Mouse (Mus musculus): ENCODE results near the gene Zfp688. TPM values are rescaled to one million over a fixed set of nuclear protein-coding genes. Genes with fewer than 3 reads are reported as not detected.
A peak's percentile ranks its signal among the peaks of the same experiment; 100 is the strongest.
"Not testable (repeated sequence)": the region's sequence is repeated elsewhere in the genome, so short reads cannot be mapped to it uniquely, and the experiment has no call there.

The Zfp688 gene
- total and polyA plus RNA-seq, 2 experiments: 3.0 to 8.5 TPM

GRCm38 (mm10) chr7:127375271-127376245, 46.3 kb downstream of the Zfp688 start, which contains the start of gene Zfp747:
Zfp747 (minus strand) TSS chr7:127376050.
- H3K4me1 ChIP-seq (ENCODE audit: control insufficient read depth, insufficient read depth, low read length); H3K79me2 ChIP-seq (ENCODE audit: control insufficient read depth, insufficient read depth, low read length); H3K27me3 ChIP-seq (ENCODE audit: control insufficient read depth, insufficient read depth, low read length); H3K36me3 ChIP-seq (ENCODE audit: control insufficient read depth, insufficient read depth, low read length): not testable (repeated sequence)
- under 1% methylated on average over 49 of the region's 49 CpGs for WGBS
- peak within 1 kb of the TSS; percentile 97 for H3K9ac ChIP-seq (ENCODE audit: low read depth, low read length)
- H3K4me3 ChIP-seq (ENCODE audit: insufficient read depth, low read depth, low read length): peak within 1 kb of the TSS; percentile 99
- peak; percentile 92 for DNase-seq (ENCODE audit: extremely low read depth, low read depth, low spot score)
- TF ChIP-seq POLR2A (IDR thresholded peaks at IDR 0.05; ENCODE audit: extremely low read depth, insufficient read depth, low read length) (0 out of 2 replicates have a peak, but pooled peaks have one; percentile 28), CTCF (IDR thresholded peaks at IDR 0.05; ENCODE audit: low read depth, low read length) (peak; percentile 63)
- peak within 1 kb of the TSS; percentile 89 for H3K27ac ChIP-seq (replicated peaks; ENCODE audit: insufficient read depth, low read depth, low read length)

DNA sequence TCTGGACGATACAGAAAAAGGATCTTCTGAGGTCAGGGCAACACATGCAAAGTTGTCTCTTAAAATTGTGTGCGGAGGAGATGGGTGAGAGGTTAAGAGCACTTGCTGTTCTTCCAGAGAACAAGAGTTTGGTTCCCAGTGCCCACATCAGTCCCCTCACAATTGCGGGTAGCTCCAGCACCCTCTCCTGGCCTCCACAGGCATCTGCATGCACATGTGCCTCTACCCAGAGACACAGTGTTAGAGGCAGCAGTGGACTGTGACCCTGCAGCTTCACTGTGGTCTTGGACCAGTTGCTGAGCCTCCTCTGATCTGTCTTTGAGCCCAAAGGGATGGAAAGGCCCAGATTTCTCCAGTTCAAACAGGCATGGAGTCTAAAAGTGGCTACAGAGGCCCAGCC, 50.0 kb downstream of the Zfp688 start:
- 92% methylated on average over 3 of the region's 3 CpGs for WGBS
- H3K4me1 ChIP-seq (ENCODE audit: control insufficient read depth, insufficient read depth, low read length); H3K36me3 ChIP-seq (ENCODE audit: control insufficient read depth, insufficient read depth, low read length); H3K27ac ChIP-seq (replicated peaks; ENCODE audit: insufficient read depth, low read depth, low read length); H3K9ac ChIP-seq (ENCODE audit: low read depth, low read length); DNase-seq (ENCODE audit: extremely low read depth, low read depth, low spot score); H3K79me2 ChIP-seq (ENCODE audit: control insufficient read depth, insufficient read depth, low read length); H3K4me3 ChIP-seq (ENCODE audit: insufficient read depth, low read depth, low read length); H3K27me3 ChIP-seq (ENCODE audit: control insufficient read depth, insufficient read depth, low read length): not testable (repeated sequence)
- TF ChIP-seq CTCF (IDR thresholded peaks at IDR 0.05; ENCODE audit: low read depth, low read length): peak; percentile 47

GRCm38 (mm10) chr7:127371213-127371612, 50.7 kb downstream of the Zfp688 start:
- Histone ChIP-seq H3K9ac (ENCODE audit: low read depth, low read length) (no peak overlapping the region), H3K27me3 (ENCODE audit: control insufficient read depth, insufficient read depth, low read length) (no peaks in the 10 kb centered on the region), H3K27ac (replicated peaks; ENCODE audit: insufficient read depth, low read depth, low read length) (no peak overlapping the region), H3K36me3 (ENCODE audit: control insufficient read depth, insufficient read depth, low read length) (no peaks in the 10 kb centered on the region), H3K4me3 (ENCODE audit: insufficient read depth, low read depth, low read length) (no peak overlapping the region), H3K4me1 (ENCODE audit: control insufficient read depth, insufficient read depth, low read length) (no peaks in the 10 kb centered on the region), H3K79me2 (ENCODE audit: control insufficient read depth, insufficient read depth, low read length) (no peaks in the 10 kb centered on the region)
- no peak for DNase-seq (ENCODE audit: extremely low read depth, low read depth, low spot score)
- WGBS: 81% methylated on average over 2 of the region's 2 CpGs
- TF ChIP-seq POLR2A (IDR thresholded peaks at IDR 0.05; ENCODE audit: extremely low read depth, insufficient read depth, low read length) (no peak), CTCF (IDR thresholded peaks at IDR 0.05; ENCODE audit: low read depth, low read length) (no peak)

Other genes with a start within 250 kb of the Zfp688 start
- gene Cd2bp2, start 226.0 kb downstream of the Zfp688 start, total RNA-seq (2014; rRNA removed): 12.4 and 12.6 TPM in 2 replicates
- gene Cd2bp2, start 226.0 kb downstream of the Zfp688 start, polyA plus RNA-seq (2012; rRNA removed): 10.1 and 11.8 TPM in 2 replicates
- 5.3 and 7.0 TPM in 2 replicates for gene Tbc1d10b, start 213.6 kb downstream of the Zfp688 start, total RNA-seq (2014; rRNA removed)
- 7.3 and 9.5 TPM in 2 replicates for gene Tbc1d10b, start 213.6 kb downstream of the Zfp688 start, polyA plus RNA-seq (2012; rRNA removed)
- 1.5 and 8.6 TPM in 2 replicates for gene Mylpf, start 213.2 kb downstream of the Zfp688 start, total RNA-seq (2014; rRNA removed)
- gene Mylpf, start 213.2 kb downstream of the Zfp688 start, polyA plus RNA-seq (2012; rRNA removed): 0.71 and 0.93 TPM in 2 replicates
- 2.3 and 2.9 TPM in 2 replicates for gene Zfp553, start 189.0 kb downstream of the Zfp688 start, total RNA-seq (2014; rRNA removed)
- gene Zfp553, start 189.0 kb downstream of the Zfp688 start, polyA plus RNA-seq (2012; rRNA removed): 3.5 and 4.5 TPM in 2 replicates
- 1.4 and 1.5 TPM in 2 replicates for gene Sept1, start 188.9 kb downstream of the Zfp688 start, total RNA-seq (2014; rRNA removed)
- gene Sept1, start 188.9 kb downstream of the Zfp688 start, polyA plus RNA-seq (2012; rRNA removed): 3.5 and 4.0 TPM in 2 replicates
- gene Zfp771, start 177.8 kb downstream of the Zfp688 start, total RNA-seq (2014; rRNA removed): 19.6 and 30.1 TPM in 2 replicates
- gene Zfp771, start 177.8 kb downstream of the Zfp688 start, polyA plus RNA-seq (2012; rRNA removed): 52.8 and 57.7 TPM in 2 replicates
- gene Dctpp1, start 161.4 kb downstream of the Zfp688 start, total RNA-seq (2014; rRNA removed): 61.5 and 70.2 TPM in 2 replicates
- gene Dctpp1, start 161.4 kb downstream of the Zfp688 start, polyA plus RNA-seq (2012; rRNA removed): 70.7 and 73.4 TPM in 2 replicates
- 939 and 948 TPM in 2 replicates for gene Sephs2, start 148.0 kb downstream of the Zfp688 start, total RNA-seq (2014; rRNA removed)
- gene Sephs2, start 148.0 kb downstream of the Zfp688 start, polyA plus RNA-seq (2012; rRNA removed): 388 and 524 TPM in 2 replicates
- gene Itgal, start 125.8 kb downstream of the Zfp688 start, total RNA-seq (2014; rRNA removed): 4.3 and 5.2 TPM in 2 replicates
- gene Itgal, start 125.8 kb downstream of the Zfp688 start, polyA plus RNA-seq (2012; rRNA removed): 3.9 and 6.8 TPM in 2 replicates
- 7.7 and 9.5 TPM in 2 replicates for gene Zfp768, start 76.5 kb downstream of the Zfp688 start, total RNA-seq (2014; rRNA removed)
- 21.2 and 28.0 TPM in 2 replicates for gene Zfp768, start 76.5 kb downstream of the Zfp688 start, polyA plus RNA-seq (2012; rRNA removed)
- 3.6 and 3.7 TPM in 2 replicates for gene Zfp747, start 46.0 kb downstream of the Zfp688 start, total RNA-seq (2014; rRNA removed)
- gene Zfp747, start 46.0 kb downstream of the Zfp688 start, polyA plus RNA-seq (2012; rRNA removed): 3.0 and 4.0 TPM in 2 replicates
- gene 9130019O22Rik, start 34.9 kb downstream of the Zfp688 start, total RNA-seq (2014; rRNA removed): 2.0 and 2.3 TPM in 2 replicates
- gene 9130019O22Rik, start 34.9 kb downstream of the Zfp688 start, polyA plus RNA-seq (2012; rRNA removed): 1.6 and 2.0 TPM in 2 replicates
- gene E430018J23Rik, start 28.4 kb downstream of the Zfp688 start, total RNA-seq (2014; rRNA removed): 4.9 and 5.8 TPM in 2 replicates
- gene E430018J23Rik, start 28.4 kb downstream of the Zfp688 start, polyA plus RNA-seq (2012; rRNA removed): 5.4 and 7.7 TPM in 2 replicates
- 1.8 and 2.5 TPM in 2 replicates for gene Zfp764, start 15.2 kb downstream of the Zfp688 start, total RNA-seq (2014; rRNA removed)
- 1.3 and 1.8 TPM in 2 replicates for gene Zfp764, start 15.2 kb downstream of the Zfp688 start, polyA plus RNA-seq (2012; rRNA removed)
- 0.47 and 0.74 TPM in 2 replicates for gene Zfp689, start 27.1 kb upstream of the Zfp688 start, total RNA-seq (2014; rRNA removed)
- gene Zfp689, start 27.1 kb upstream of the Zfp688 start, polyA plus RNA-seq (2012; rRNA removed): 0.92 and 1.9 TPM in 2 replicates
- gene Prr14, start 37.5 kb upstream of the Zfp688 start, total RNA-seq (2014; rRNA removed): 8.3 and 9.5 TPM in 2 replicates
- 41.5 and 44.6 TPM in 2 replicates for gene Prr14, start 37.5 kb upstream of the Zfp688 start, polyA plus RNA-seq (2012; rRNA removed)
- 3.6 and 6.4 TPM in 2 replicates for gene Fbrs, start 57.1 kb upstream of the Zfp688 start, total RNA-seq (2014; rRNA removed)
- 9.5 and 11.8 TPM in 2 replicates for gene Fbrs, start 57.1 kb upstream of the Zfp688 start, polyA plus RNA-seq (2012; rRNA removed)
- 10.9 and 13.8 TPM in 2 replicates for gene Srcap, start 89.9 kb upstream of the Zfp688 start, total RNA-seq (2014; rRNA removed)
- gene Srcap, start 89.9 kb upstream of the Zfp688 start, polyA plus RNA-seq (2012; rRNA removed): 8.9 and 9.6 TPM in 2 replicates
- 4.6 and 7.7 TPM in 2 replicates for gene Gm42715, start 97.5 kb upstream of the Zfp688 start, total RNA-seq (2014; rRNA removed)
- 5.9 and 7.5 TPM in 2 replicates for gene Gm42715, start 97.5 kb upstream of the Zfp688 start, polyA plus RNA-seq (2012; rRNA removed)
- gene Tmem265, start 139.3 kb upstream of the Zfp688 start, total RNA-seq (2014; rRNA removed): 2.7 and 2.8 TPM in 2 replicates
- gene Tmem265, start 139.3 kb upstream of the Zfp688 start, polyA plus RNA-seq (2012; rRNA removed): 0.20 TPM in 1 of 2 replicates, not detected in the other
- gene Phkg2, start 151.3 kb upstream of the Zfp688 start, total RNA-seq (2014; rRNA removed): 20.1 and 22.2 TPM in 2 replicates
- 33.4 and 40.5 TPM in 2 replicates for gene Phkg2, start 151.3 kb upstream of the Zfp688 start, polyA plus RNA-seq (2012; rRNA removed)
- 1.5 and 1.9 TPM in 2 replicates for gene Ccdc189, start 166.5 kb upstream of the Zfp688 start, total RNA-seq (2014; rRNA removed)
- gene Ccdc189, start 166.5 kb upstream of the Zfp688 start, polyA plus RNA-seq (2012; rRNA removed): 1.3 and 1.7 TPM in 2 replicates
- gene Rnf40, start 166.7 kb upstream of the Zfp688 start, total RNA-seq (2014; rRNA removed): 14.5 and 18.3 TPM in 2 replicates
- gene Rnf40, start 166.7 kb upstream of the Zfp688 start, polyA plus RNA-seq (2012; rRNA removed): 12.4 and 13.6 TPM in 2 replicates
- gene Zfp629, start 193.7 kb upstream of the Zfp688 start, total RNA-seq (2014; rRNA removed): 5.0 and 7.0 TPM in 2 replicates
- gene Zfp629, start 193.7 kb upstream of the Zfp688 start, polyA plus RNA-seq (2012; rRNA removed): 4.8 and 5.8 TPM in 2 replicates